Mouse (Mus musculus): Measurements from ENCODE around the gene Rap1gap. TPM values are rescaled to one million over a fixed set of nuclear protein-coding genes. Genes with fewer than 3 reads are reported as not detected.

Rap1gap gene
- polyA plus RNA-seq, 1 experiment from 2014 or later, result 18.4 TPM

GRCm38 (mm10) chr4:137752471-137752870 is 87.9 kb downstream of the Rap1gap start:
- H3K4me3 ChIP-seq (ENCODE audit: low read depth, low read length), result no peak overlapping the region
- H3K9ac ChIP-seq (ENCODE audit: low read depth, low read length), result no peak overlapping the region
- no peaks in the 10 kb centered on the region for H3K9me3 ChIP-seq (ENCODE audit: control insufficient read depth, low read length)
- H3K36me3 ChIP-seq (ENCODE audit: control insufficient read depth, insufficient read depth, low read length), result no peaks in the 10 kb centered on the region
- no peak overlapping the region for H3K27ac ChIP-seq (replicated peaks; ENCODE audit: low read depth, low read length)
- H3K27me3 ChIP-seq (replicated peaks; ENCODE audit: control insufficient read depth, insufficient read depth, low read length), result no peaks in the 10 kb centered on the region
- no peak overlapping the region for H3K4me2 ChIP-seq (ENCODE audit: low read depth, low read length)
- ATAC-seq (ENCODE audit: low read depth) (peak; percentile 8; the same call in 1 of the 2 replicates), DNase-seq (ENCODE audit: low spot score) (no peak)
- WGBS, result 63% methylated on average over 15 of the region's 15 CpGs
- peaks cover 14% of the 10 kb centered on the region for H3K4me1 ChIP-seq (ENCODE audit: control insufficient read depth, insufficient read depth, low read length)

- no peaks in the 10 kb centered on the region for H3K9me3 ChIP-seq (ENCODE audit: control insufficient read depth, low read length)
- no peaks in the 10 kb centered on the region for H3K27me3 ChIP-seq (replicated peaks; ENCODE audit: control insufficient read depth, insufficient read depth, low read length)
- H3K9ac ChIP-seq (ENCODE audit: low read depth, low read length), result no peak overlapping the region
- ATAC-seq (ENCODE audit: low read depth) (no peak), DNase-seq (ENCODE audit: low spot score) (no peak)
- no peak overlapping the region for H3K4me2 ChIP-seq (ENCODE audit: low read depth, low read length)
- no peak overlapping the region for H3K4me3 ChIP-seq (ENCODE audit: low read depth, low read length)
- 75% methylated on average over 7 of the region's 7 CpGs for WGBS
- peaks cover 14% of the 10 kb centered on the region for H3K4me1 ChIP-seq (ENCODE audit: control insufficient read depth, insufficient read depth, low read length)
- no peak overlapping the region for H3K27ac ChIP-seq (replicated peaks; ENCODE audit: low read depth, low read length)
- H3K36me3 ChIP-seq (ENCODE audit: control insufficient read depth, insufficient read depth, low read length), result no peaks in the 10 kb centered on the region
Observed at GRCm38 (mm10) chr4:137753199-137753598, 88.7 kb downstream of the Rap1gap start.

GRCm38 (mm10) chr4:137754446-137754845 is 89.9 kb downstream of the Rap1gap start:
- H3K4me2 ChIP-seq (ENCODE audit: low read depth, low read length), result no peak overlapping the region
- H3K27me3 ChIP-seq (replicated peaks; ENCODE audit: control insufficient read depth, insufficient read depth, low read length), result no peaks in the 10 kb centered on the region
- no peak overlapping the region for H3K9ac ChIP-seq (ENCODE audit: low read depth, low read length)
- DNase-seq (ENCODE audit: low spot score), result no peak
- 77% methylated on average over 2 of the region's 2 CpGs for WGBS
- H3K27ac ChIP-seq (replicated peaks; ENCODE audit: low read depth, low read length), result no peak overlapping the region
- peaks cover 22% of the 10 kb centered on the region for H3K4me1 ChIP-seq (ENCODE audit: control insufficient read depth, insufficient read depth, low read length)
- H3K9me3 ChIP-seq (ENCODE audit: control insufficient read depth, low read length), result no peaks in the 10 kb centered on the region
- H3K4me3 ChIP-seq (ENCODE audit: low read depth, low read length), result no peak overlapping the region
- ATAC-seq (ENCODE audit: low read depth), result no peak
- no peaks in the 10 kb centered on the region for H3K36me3 ChIP-seq (ENCODE audit: control insufficient read depth, insufficient read depth, low read length)

GRCm38 (mm10) chr4:137762886-137763285 is 98.4 kb downstream of the Rap1gap start:
- H3K4me2 ChIP-seq (ENCODE audit: low read depth, low read length), result no peak overlapping the region
- no peak overlapping the region for H3K9ac ChIP-seq (ENCODE audit: low read depth, low read length)
- 86% methylated on average over 9 of the region's 9 CpGs for WGBS
- DNase-seq (ENCODE audit: low spot score) (peak; percentile 50), ATAC-seq (ENCODE audit: low read depth) (no peak)
- H3K27ac ChIP-seq (replicated peaks; ENCODE audit: low read depth, low read length), result no peak overlapping the region
- no peaks in the 10 kb centered on the region for H3K9me3 ChIP-seq (ENCODE audit: control insufficient read depth, low read length)
- no peaks in the 10 kb centered on the region for H3K36me3 ChIP-seq (ENCODE audit: control insufficient read depth, insufficient read depth, low read length)
- H3K27me3 ChIP-seq (replicated peaks; ENCODE audit: control insufficient read depth, insufficient read depth, low read length), result no peaks in the 10 kb centered on the region
- H3K4me1 ChIP-seq (ENCODE audit: control insufficient read depth, insufficient read depth, low read length), result peaks cover 26% of the 10 kb centered on the region
- no peak overlapping the region for H3K4me3 ChIP-seq (ENCODE audit: low read depth, low read length)

GRCm38 (mm10) chr4:137763920-137764495 is 99.5 kb downstream of the Rap1gap start:
- no peak overlapping the region for H3K9ac ChIP-seq (ENCODE audit: low read depth, low read length)
- no peak for DNase-seq (ENCODE audit: low spot score)
- no peak overlapping the region for H3K27ac ChIP-seq (replicated peaks; ENCODE audit: low read depth, low read length)
- no peaks in the 10 kb centered on the region for H3K36me3 ChIP-seq (ENCODE audit: control insufficient read depth, insufficient read depth, low read length)
- H3K4me1 ChIP-seq (ENCODE audit: control insufficient read depth, insufficient read depth, low read length), result peaks cover 20% of the 10 kb centered on the region
- no peaks in the 10 kb centered on the region for H3K27me3 ChIP-seq (replicated peaks; ENCODE audit: control insufficient read depth, insufficient read depth, low read length)
- WGBS, result 62% methylated on average over 8 of the region's 8 CpGs
- H3K4me3 ChIP-seq (ENCODE audit: low read depth, low read length), result no peak overlapping the region
- no peaks in the 10 kb centered on the region for H3K9me3 ChIP-seq (ENCODE audit: control insufficient read depth, low read length)
- ATAC-seq (ENCODE audit: low read depth), result no peak
- H3K4me2 ChIP-seq (ENCODE audit: low read depth, low read length), result no peak overlapping the region

GRCm38 (mm10) chr4:137764621-137765020 is 100.1 kb downstream of the Rap1gap start:
- Histone ChIP-seq H3K27ac (replicated peaks; ENCODE audit: low read depth, low read length) (0 out of 2 replicates have a peak overlapping the region, but pooled peaks have one; percentile 78), H3K9me3 (ENCODE audit: control insufficient read depth, low read length) (no peaks in the 10 kb centered on the region), H3K27me3 (replicated peaks; ENCODE audit: control insufficient read depth, insufficient read depth, low read length) (no peaks in the 10 kb centered on the region), H3K4me1 (ENCODE audit: control insufficient read depth, insufficient read depth, low read length) (peaks cover 18% of the 10 kb centered on the region), H3K36me3 (ENCODE audit: control insufficient read depth, insufficient read depth, low read length) (no peaks in the 10 kb centered on the region), H3K9ac (ENCODE audit: low read depth, low read length) (no peak overlapping the region), H3K4me3 (ENCODE audit: low read depth, low read length) (no peak overlapping the region), H3K4me2 (ENCODE audit: low read depth, low read length) (no peak overlapping the region)
- ATAC-seq (ENCODE audit: low read depth) (no peak), DNase-seq (ENCODE audit: low spot score) (no peak)
- WGBS, result 63% methylated on average over 3 of the region's 3 CpGs

- WGBS, result 28% methylated on average over 7 of the region's 7 CpGs
- H3K27me3 ChIP-seq (replicated peaks; ENCODE audit: control insufficient read depth, insufficient read depth, low read length), result no peaks in the 10 kb centered on the region
- peak overlapping the region; percentile 78 for H3K27ac ChIP-seq (replicated peaks; ENCODE audit: low read depth, low read length)
- no peaks in the 10 kb centered on the region for H3K36me3 ChIP-seq (ENCODE audit: control insufficient read depth, insufficient read depth, low read length)
- no peak overlapping the region for H3K4me2 ChIP-seq (ENCODE audit: low read depth, low read length)
- DNase-seq (ENCODE audit: low spot score) (peak; percentile 82), ATAC-seq (ENCODE audit: low read depth) (peak; percentile 81)
- H3K9ac ChIP-seq (ENCODE audit: low read depth, low read length), result peak overlapping the region; percentile 37; the same call in 1 of the 2 replicates
- H3K9me3 ChIP-seq (ENCODE audit: control insufficient read depth, low read length), result no peaks in the 10 kb centered on the region
- no peak overlapping the region for H3K4me3 ChIP-seq (ENCODE audit: low read depth, low read length)
- peaks cover 18% of the 10 kb centered on the region for H3K4me1 ChIP-seq (ENCODE audit: control insufficient read depth, insufficient read depth, low read length)
Observed at GRCm38 (mm10) chr4:137765554-137765971, 101.0 kb downstream of the Rap1gap start.

GRCm38 (mm10) chr4:137766365-137766764 is 101.8 kb downstream of the Rap1gap start:
- H3K36me3 ChIP-seq (ENCODE audit: control insufficient read depth, insufficient read depth, low read length), result no peaks in the 10 kb centered on the region

GRCm38 (mm10) chr4:137768381-137768780 is 103.9 kb downstream of the Rap1gap start:
- Histone ChIP-seq H3K4me1 (ENCODE audit: control insufficient read depth, insufficient read depth, low read length) (peaks cover 29% of the 10 kb centered on the region), H3K9ac (ENCODE audit: low read depth, low read length) (no peak overlapping the region), H3K4me3 (ENCODE audit: low read depth, low read length) (no peak overlapping the region), H3K27ac (replicated peaks; ENCODE audit: low read depth, low read length) (no peak overlapping the region), H3K36me3 (ENCODE audit: control insufficient read depth, insufficient read depth, low read length) (no peaks in the 10 kb centered on the region), H3K27me3 (replicated peaks; ENCODE audit: control insufficient read depth, insufficient read depth, low read length) (no peaks in the 10 kb centered on the region), H3K4me2 (ENCODE audit: low read depth, low read length) (no peak overlapping the region), H3K9me3 (ENCODE audit: control insufficient read depth, low read length) (no peaks in the 10 kb centered on the region)
- DNase-seq (ENCODE audit: low spot score) (no peak), ATAC-seq (ENCODE audit: low read depth) (no peak)
- WGBS, result 83% methylated on average over 5 of the region's 5 CpGs

More at GRCm38 (mm10) chr4:137766365-137766764, 101.8 kb downstream of the Rap1gap start:
- Histone ChIP-seq H3K4me3 (ENCODE audit: low read depth, low read length) (no peak overlapping the region), H3K4me2 (ENCODE audit: low read depth, low read length) (no peak overlapping the region), H3K9me3 (ENCODE audit: control insufficient read depth, low read length) (no peaks in the 10 kb centered on the region), H3K27me3 (replicated peaks; ENCODE audit: control insufficient read depth, insufficient read depth, low read length) (no peaks in the 10 kb centered on the region), H3K4me1 (ENCODE audit: control insufficient read depth, insufficient read depth, low read length) (peaks cover 19% of the 10 kb centered on the region), H3K27ac (replicated peaks; ENCODE audit: low read depth, low read length) (no peak overlapping the region), H3K9ac (ENCODE audit: low read depth, low read length) (no peak overlapping the region)
- 38% methylated on average over 5 of the region's 5 CpGs for WGBS
- ATAC-seq (ENCODE audit: low read depth), result no peak
- no peak for DNase-seq (ENCODE audit: low spot score)
